Mouse (Mus musculus) layer of hippocampus, adult 9-11 months (tissue): Measurements from ENCODE around the gene Tmem210.

Source experiments
- DNase-seq: peaks from one replicate; pipeline ENCODE4 v3.0.0; 2022

The Tmem210 gene

GRCm38 (mm10) chr2:25265897-25266656 lies 21.9 kb upstream of the Tmem210 start:
- peak; percentile 81 for DNase-seq

GRCm38 (mm10) chr2:25266720-25267119 lies 21.2 kb upstream of the Tmem210 start:
- peak; percentile 90 for DNase-seq

- peak; percentile 88 for DNase-seq
Observed at GRCm38 (mm10) chr2:25267241-25267640, 20.7 kb upstream of the Tmem210 start.

- DNase-seq = no peak
Observed at GRCm38 (mm10) chr2:25267746-25268309, 20.1 kb upstream of the Tmem210 start.

- DNase-seq = peak; percentile 97
Observed at GRCm38 (mm10) chr2:25271827-25272511, 16.0 kb upstream of the Tmem210 start, which contains the start of the genes Ssna1 and Anapc2. TSS of gene Ssna1 (minus strand) at chr2:25272438. TSS of gene Anapc2 (plus strand) at chr2:25272478.

GRCm38 (mm10) chr2:25272515-25272914 lies 15.4 kb upstream of the Tmem210 start:
- DNase-seq = no peak

- no peak for DNase-seq
Observed at GRCm38 (mm10) chr2:25273010-25273409, 14.9 kb upstream of the Tmem210 start.

- DNase-seq = no peak
Observed at GRCm38 (mm10) chr2:25278928-25279882, 8.7 kb upstream of the Tmem210 start.

GRCm38 (mm10) chr2:25285551-25285950 lies 2.4 kb upstream of the Tmem210 start:
- DNase-seq = no peak

GRCm38 (mm10) chr2:25286314-25286713 lies 1.6 kb upstream of the Tmem210 start:
- no peak for DNase-seq

GRCm38 (mm10) chr2:25286837-25287636 lies 908 bp upstream of the Tmem210 start:
- DNase-seq = peak; percentile 56

- DNase-seq = no peak
Observed at GRCm38 (mm10) chr2:25288734-25289345, 895 bp downstream of the Tmem210 start.

- DNase-seq = no peak
Observed at GRCm38 (mm10) chr2:25289651-25290050, 1.7 kb downstream of the Tmem210 start, which contains the start of gene Lrrc26. TSS of gene Lrrc26 (plus strand) at chr2:25289915.

GRCm38 (mm10) chr2:25290101-25290815 lies 2.3 kb downstream of the Tmem210 start:
- no peak for DNase-seq

GRCm38 (mm10) chr2:25290816-25291130 lies 2.8 kb downstream of the Tmem210 start:
- DNase-seq = no peak

- no peak for DNase-seq
Observed at GRCm38 (mm10) chr2:25291184-25292053, 3.5 kb downstream of the Tmem210 start.

- no peak for DNase-seq
Observed at GRCm38 (mm10) chr2:25292054-25292544, 4.2 kb downstream of the Tmem210 start.

- DNase-seq = no peak
Observed at GRCm38 (mm10) chr2:25292856-25293255, 4.9 kb downstream of the Tmem210 start.

- no peak for DNase-seq
Observed at GRCm38 (mm10) chr2:25293706-25294105, 5.8 kb downstream of the Tmem210 start.
